Mouse (Mus musculus): ENCODE results near the gene Car5a. TPM values are rescaled to one million over a fixed set of nuclear protein-coding genes. Genes with fewer than 3 reads are reported as not detected.

Car5a gene
- total and polyA plus RNA-seq, 2 experiments = 92.0 to 203 TPM

DNA sequence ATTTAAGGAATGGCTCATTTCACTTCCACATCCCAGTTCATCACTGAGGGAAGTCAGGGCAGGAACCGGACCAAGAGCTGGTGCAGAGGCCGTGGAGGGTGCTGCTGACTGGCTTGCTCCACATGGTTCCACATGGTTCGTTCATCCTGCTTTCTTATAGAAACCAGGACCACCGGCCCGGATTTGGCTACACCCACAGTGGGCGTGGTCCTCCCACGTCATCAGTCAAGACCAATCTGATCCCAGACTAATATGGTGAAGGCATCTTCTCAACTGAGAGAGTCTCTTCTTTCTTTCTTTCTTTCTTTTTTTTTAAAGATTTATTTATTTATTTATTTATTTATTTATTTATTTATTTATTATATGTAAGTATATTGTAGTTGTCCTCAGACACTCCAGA is 13.1 kb downstream of the Car5a start:
- Histone ChIP-seq H3K27ac (replicated peaks; ENCODE audit: insufficient read depth, low read depth, low read length) (no peak overlapping the region), H3K36me3 (ENCODE audit: control insufficient read depth, insufficient read depth, low read length) (peaks cover 11% of the 10 kb centered on the region; the same call in 1 of the 2 replicates), H3K27me3 (ENCODE audit: control insufficient read depth, insufficient read depth, low read length) (no peaks in the 10 kb centered on the region), H3K4me3 (ENCODE audit: insufficient read depth, low read depth, low read length) (no peak overlapping the region), H3K79me2 (ENCODE audit: control insufficient read depth, insufficient read depth, low read length) (no peaks in the 10 kb centered on the region), H3K4me1 (ENCODE audit: control insufficient read depth, insufficient read depth, low read length) (peaks cover 28% of the 10 kb centered on the region), H3K9ac (ENCODE audit: low read depth, low read length) (no peak overlapping the region)
- TF ChIP-seq CTCF (IDR thresholded peaks at IDR 0.05; ENCODE audit: low read depth, low read length) (no peak), POLR2A (IDR thresholded peaks at IDR 0.05; ENCODE audit: extremely low read depth, insufficient read depth, low read length) (no peak)
- DNase-seq (ENCODE audit: extremely low read depth, low read depth, low spot score) = no peak
- WGBS = 86% methylated on average over 7 of the region's 7 CpGs

DNA sequence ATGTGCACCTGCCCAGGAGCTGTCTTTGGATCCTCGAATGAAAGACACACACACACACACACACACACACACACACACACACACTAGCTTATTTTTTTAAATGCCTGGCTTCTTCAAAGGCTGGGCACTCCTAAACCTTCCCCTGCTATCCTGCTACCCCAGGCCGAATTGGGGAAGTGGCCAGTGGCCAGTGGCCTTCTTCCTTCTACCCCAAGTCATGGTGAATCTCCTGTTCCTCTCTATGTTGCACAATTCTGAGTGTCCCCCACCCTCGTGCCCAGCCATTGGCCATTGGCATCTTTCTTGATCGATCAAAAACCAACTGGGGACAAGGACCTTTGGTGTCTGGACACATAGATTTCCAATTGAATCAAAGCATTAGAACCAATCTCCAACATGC is 14.7 kb downstream of the Car5a start:
- Histone ChIP-seq H3K4me1 (ENCODE audit: control insufficient read depth, insufficient read depth, low read length) (peaks cover 25% of the 10 kb centered on the region), H3K27ac (replicated peaks; ENCODE audit: insufficient read depth, low read depth, low read length) (peak overlapping the region; percentile 15), H3K4me3 (ENCODE audit: insufficient read depth, low read depth, low read length) (no peak overlapping the region), H3K9ac (ENCODE audit: low read depth, low read length) (no peak overlapping the region), H3K27me3 (ENCODE audit: control insufficient read depth, insufficient read depth, low read length) (no peaks in the 10 kb centered on the region), H3K79me2 (ENCODE audit: control insufficient read depth, insufficient read depth, low read length) (no peaks in the 10 kb centered on the region), H3K36me3 (ENCODE audit: control insufficient read depth, insufficient read depth, low read length) (peaks cover 7% of the 10 kb centered on the region; the same call in 1 of the 2 replicates)
- peak; percentile 59 for DNase-seq (ENCODE audit: extremely low read depth, low read depth, low spot score)
- WGBS = 32% methylated on average over 4 of the region's 4 CpGs
- TF ChIP-seq CTCF (IDR thresholded peaks at IDR 0.05; ENCODE audit: low read depth, low read length) (no peak), POLR2A (IDR thresholded peaks at IDR 0.05; ENCODE audit: extremely low read depth, insufficient read depth, low read length) (no peak)

DNA sequence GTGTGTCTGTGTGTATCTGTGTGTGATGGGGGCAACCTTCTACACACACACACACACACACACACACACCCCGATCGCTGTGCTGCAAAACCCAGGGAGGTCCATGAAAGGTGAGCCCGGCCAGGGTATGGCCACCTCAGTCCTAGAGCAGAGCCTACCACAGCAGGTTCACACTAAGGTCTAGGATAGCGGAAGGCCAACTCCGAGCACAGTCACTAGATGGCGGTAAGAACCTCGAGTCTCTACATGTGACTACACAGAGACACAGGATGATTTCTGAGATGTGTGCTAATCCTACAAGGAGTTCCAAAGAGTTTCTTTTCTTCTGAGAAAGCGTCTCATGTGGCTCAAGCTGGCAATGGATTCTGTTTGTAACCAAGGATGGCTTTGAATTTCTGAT is 17.4 kb downstream of the Car5a start:
- peak; percentile 49 for DNase-seq (ENCODE audit: extremely low read depth, low read depth, low spot score)
- Histone ChIP-seq H3K27me3 (ENCODE audit: control insufficient read depth, insufficient read depth, low read length) (no peaks in the 10 kb centered on the region), H3K4me3 (ENCODE audit: insufficient read depth, low read depth, low read length) (no peak overlapping the region), H3K79me2 (ENCODE audit: control insufficient read depth, insufficient read depth, low read length) (no peaks in the 10 kb centered on the region), H3K4me1 (ENCODE audit: control insufficient read depth, insufficient read depth, low read length) (peaks cover 13% of the 10 kb centered on the region), H3K36me3 (ENCODE audit: control insufficient read depth, insufficient read depth, low read length) (peaks cover 23% of the 10 kb centered on the region; the same call in 1 of the 2 replicates), H3K9ac (ENCODE audit: low read depth, low read length) (no peak overlapping the region), H3K27ac (replicated peaks; ENCODE audit: insufficient read depth, low read depth, low read length) (no peak overlapping the region)
- 59% methylated on average over 8 of the region's 8 CpGs for WGBS
- TF ChIP-seq POLR2A (IDR thresholded peaks at IDR 0.05; ENCODE audit: extremely low read depth, insufficient read depth, low read length) = no peak
- TF ChIP-seq CTCF (IDR thresholded peaks at IDR 0.05; ENCODE audit: low read depth, low read length) = peak; percentile 57; the same call in 1 of the 2 replicates

DNA sequence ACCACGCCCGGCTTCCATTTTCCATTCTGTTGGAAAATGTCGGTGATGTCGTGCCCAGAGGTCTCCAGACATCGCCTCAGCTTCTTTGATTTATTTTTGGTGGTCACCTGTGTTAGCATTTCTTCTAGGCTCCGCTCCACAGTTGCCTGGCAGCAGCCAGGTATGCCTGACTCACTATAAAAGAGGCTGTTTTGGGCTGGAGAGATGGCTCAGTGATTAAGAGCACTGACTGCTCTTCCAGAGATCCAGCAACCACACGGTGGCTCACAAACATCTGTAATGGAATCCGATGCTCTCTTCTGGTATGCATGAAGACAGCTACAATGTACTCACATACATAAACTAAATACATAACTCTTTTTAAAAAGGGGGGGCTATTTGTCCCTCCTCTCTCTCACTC is 18.4 kb downstream of the Car5a start:
- Histone ChIP-seq H3K27me3 (ENCODE audit: control insufficient read depth, insufficient read depth, low read length) (no peaks in the 10 kb centered on the region), H3K27ac (replicated peaks; ENCODE audit: insufficient read depth, low read depth, low read length) (no peak overlapping the region), H3K79me2 (ENCODE audit: control insufficient read depth, insufficient read depth, low read length) (no peaks in the 10 kb centered on the region), H3K4me1 (ENCODE audit: control insufficient read depth, insufficient read depth, low read length) (peaks cover 7% of the 10 kb centered on the region), H3K9ac (ENCODE audit: low read depth, low read length) (no peak overlapping the region), H3K4me3 (ENCODE audit: insufficient read depth, low read depth, low read length) (no peak overlapping the region), H3K36me3 (ENCODE audit: control insufficient read depth, insufficient read depth, low read length) (peaks cover 30% of the 10 kb centered on the region; the same call in 1 of the 2 replicates)
- no peak for DNase-seq (ENCODE audit: extremely low read depth, low read depth, low spot score)
- TF ChIP-seq CTCF (IDR thresholded peaks at IDR 0.05; ENCODE audit: low read depth, low read length) (no peak), POLR2A (IDR thresholded peaks at IDR 0.05; ENCODE audit: extremely low read depth, insufficient read depth, low read length) (no peak)
- WGBS = 72% methylated on average over 8 of the region's 8 CpGs

DNA sequence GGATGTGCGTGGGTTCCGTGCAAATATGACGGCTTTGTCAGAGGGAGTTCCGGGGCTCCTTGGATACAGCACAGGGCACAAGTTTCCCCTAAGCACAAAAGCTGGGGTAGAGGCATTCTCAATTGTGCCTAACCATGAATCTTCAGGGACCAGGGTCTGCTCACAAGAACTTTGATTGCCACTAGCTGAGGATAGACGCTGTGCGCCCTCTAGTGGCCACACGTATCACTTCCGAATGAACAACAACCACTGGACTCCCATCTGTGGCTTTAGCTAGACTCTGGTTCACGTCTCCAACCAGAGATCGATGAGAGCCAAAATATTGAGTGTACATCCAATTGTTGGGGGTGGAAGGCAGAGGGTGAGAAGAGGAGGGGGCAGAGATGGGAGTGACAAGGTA is 19.1 kb downstream of the Car5a start:
- WGBS = 32% methylated on average over 10 of the region's 10 CpGs
- DNase-seq (ENCODE audit: extremely low read depth, low read depth, low spot score) = peak; percentile 66
- Histone ChIP-seq H3K36me3 (ENCODE audit: control insufficient read depth, insufficient read depth, low read length) (peaks cover 30% of the 10 kb centered on the region; the same call in 1 of the 2 replicates), H3K27ac (replicated peaks; ENCODE audit: insufficient read depth, low read depth, low read length) (no peak overlapping the region), H3K27me3 (ENCODE audit: control insufficient read depth, insufficient read depth, low read length) (no peaks in the 10 kb centered on the region), H3K4me3 (ENCODE audit: insufficient read depth, low read depth, low read length) (no peak overlapping the region), H3K9ac (ENCODE audit: low read depth, low read length) (no peak overlapping the region), H3K79me2 (ENCODE audit: control insufficient read depth, insufficient read depth, low read length) (no peaks in the 10 kb centered on the region), H3K4me1 (ENCODE audit: control insufficient read depth, insufficient read depth, low read length) (peaks cover 4% of the 10 kb centered on the region)
- no peak for TF ChIP-seq POLR2A (IDR thresholded peaks at IDR 0.05; ENCODE audit: extremely low read depth, insufficient read depth, low read length)
- peak; percentile 73 for TF ChIP-seq CTCF (IDR thresholded peaks at IDR 0.05; ENCODE audit: low read depth, low read length)

DNA sequence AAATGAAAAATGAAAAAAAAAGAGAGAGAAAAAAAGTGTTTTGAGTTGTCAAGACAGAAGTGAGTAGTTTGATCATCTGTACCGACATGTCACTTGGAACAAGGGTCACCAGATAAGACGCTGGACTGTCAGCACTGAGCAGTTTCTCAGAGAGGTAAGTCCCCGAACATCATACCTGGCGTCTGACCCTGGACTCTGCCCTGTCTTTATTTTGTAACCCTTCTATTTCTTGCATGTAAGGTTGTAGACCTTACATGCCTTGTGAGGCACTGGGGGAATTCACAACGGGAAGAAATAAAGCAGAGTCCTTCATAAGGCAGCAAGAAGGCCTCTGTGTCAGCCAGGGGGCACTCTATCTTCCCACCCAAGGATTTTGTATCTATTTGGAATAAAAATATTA is 20.0 kb downstream of the Car5a start:
- Histone ChIP-seq H3K79me2 (ENCODE audit: control insufficient read depth, insufficient read depth, low read length) (no peaks in the 10 kb centered on the region), H3K9ac (ENCODE audit: low read depth, low read length) (no peak overlapping the region), H3K4me1 (ENCODE audit: control insufficient read depth, insufficient read depth, low read length) (no peaks in the 10 kb centered on the region), H3K27me3 (ENCODE audit: control insufficient read depth, insufficient read depth, low read length) (no peaks in the 10 kb centered on the region), H3K36me3 (ENCODE audit: control insufficient read depth, insufficient read depth, low read length) (peaks cover 30% of the 10 kb centered on the region; the same call in 1 of the 2 replicates), H3K27ac (replicated peaks; ENCODE audit: insufficient read depth, low read depth, low read length) (no peak overlapping the region), H3K4me3 (ENCODE audit: insufficient read depth, low read depth, low read length) (no peak overlapping the region)
- WGBS = 67% methylated on average over 5 of the region's 5 CpGs
- no peak for DNase-seq (ENCODE audit: extremely low read depth, low read depth, low spot score)
- TF ChIP-seq POLR2A (IDR thresholded peaks at IDR 0.05; ENCODE audit: extremely low read depth, insufficient read depth, low read length) (no peak), CTCF (IDR thresholded peaks at IDR 0.05; ENCODE audit: low read depth, low read length) (no peak)

All from liver, adult 2 months (tissue).